In the genomic region with DNA sequence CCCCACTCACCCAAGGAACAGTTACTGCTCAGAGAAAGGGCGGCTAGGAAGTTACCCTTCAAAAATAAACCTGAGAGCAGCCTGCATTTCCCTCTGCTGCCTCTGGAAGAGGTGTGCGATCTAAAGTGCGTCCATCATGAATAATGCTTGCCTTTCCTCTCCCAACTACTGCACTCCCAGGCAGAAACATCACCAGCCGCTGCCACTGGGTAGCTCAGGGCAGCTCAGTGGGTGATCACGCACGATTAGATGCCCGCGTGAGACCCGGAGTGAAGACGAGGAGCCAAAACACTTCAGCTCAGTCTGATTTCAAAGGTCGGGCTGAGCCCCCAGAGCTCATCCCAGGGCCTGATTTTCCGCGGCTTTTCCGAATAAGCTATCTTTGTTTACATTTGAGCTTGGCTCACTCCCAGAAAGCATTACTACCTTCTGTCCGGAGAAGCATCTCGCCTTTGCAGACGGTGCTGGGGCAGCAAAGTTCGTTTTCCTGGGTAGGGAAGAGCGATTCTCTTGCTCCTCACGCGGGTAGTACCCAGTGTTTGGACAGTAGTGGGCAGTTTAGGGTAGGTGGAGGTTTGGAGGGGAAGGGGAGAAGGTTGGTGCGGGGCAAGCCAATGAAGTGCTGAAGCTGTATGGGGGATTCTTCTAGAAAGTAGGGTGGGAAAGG, we compare ENCODE assay signal across 8 mouse cellular contexts. TPM values are rescaled to one million over a fixed set of nuclear protein-coding genes. Genes with fewer than 3 reads are reported as not detected.
DNase-seq lines count a peak whose midpoint lies in the region; ATAC-seq and TF ChIP-seq lines count a peak whose summit lies in the region.

Gene Spats2l (plus strand): TSS at position 162 of the 667 bp plus-strand sequence.

- H3K4me3 ChIP-seq in forebrain, embryonic 11.5 days (ENCODE audit: low read depth, low read length), result peak within 1 kb of the TSS; percentile 74
- peak within 1 kb of the TSS; percentile 66 for H3K4me3 ChIP-seq in liver, postnatal 0 days (ENCODE audit: low read depth, low read length)

- intact Hi-C loops in heart, postnatal 10 days (cut with DNase I), result loop anchor here (2.0 to 5.0 kb wide), 2 partner anchors 78 to 345 kb away; no protein-coding TSS in a partner anchor

- TF ChIP-seq EP300 in liver, postnatal 0 days (IDR thresholded peaks at IDR 0.05; ENCODE audit: low read depth), result no peak

- WGBS in forebrain, embryonic 11.5 days, result under 1% methylated on average over 22 of the region's 22 CpGs
- 2% methylated on average over 22 of the region's 22 CpGs for WGBS in liver, postnatal 0 days (ENCODE audit: insufficient replicate concordance)

- H3K4me1 ChIP-seq in forebrain, embryonic 11.5 days (replicated peaks; ENCODE audit: control insufficient read depth, insufficient read depth, low read length), result peaks cover 2% of the 10 kb centered on the region; the same call in 1 of the 2 replicates
- H3K4me1 ChIP-seq in liver, postnatal 0 days (ENCODE audit: insufficient read depth), result no peaks in the 10 kb centered on the region

- H3K27me3 ChIP-seq in forebrain, embryonic 11.5 days (ENCODE audit: control insufficient read depth, insufficient read depth, low read length), result no peaks in the 10 kb centered on the region
- H3K27me3 ChIP-seq in liver, postnatal 0 days (ENCODE audit: insufficient read depth, low read length), result peaks cover 19% of the 10 kb centered on the region

- H3K9me3 ChIP-seq in forebrain, embryonic 11.5 days (ENCODE audit: control insufficient read depth, low read length), result no peaks in the 10 kb centered on the region
- no peaks in the 10 kb centered on the region for H3K9me3 ChIP-seq in liver, postnatal 0 days (ENCODE audit: low read length)

- TF ChIP-seq CTCF in liver, postnatal 0 days (IDR thresholded peaks at IDR 0.05; ENCODE audit: low read depth), result peak; percentile 32

- H3K36me3 ChIP-seq in forebrain, embryonic 11.5 days (ENCODE audit: control insufficient read depth, insufficient read depth, low read length), result no peaks in the 10 kb centered on the region
- H3K36me3 ChIP-seq in liver, postnatal 0 days (replicated peaks; ENCODE audit: insufficient read depth, low read length), result no peaks in the 10 kb centered on the region

- peak within 1 kb of the TSS; percentile 89 for H3K9ac ChIP-seq in forebrain, embryonic 11.5 days (ENCODE audit: low read length)
- H3K9ac ChIP-seq in liver, postnatal 0 days (replicated peaks), result peak within 1 kb of the TSS; percentile 70

- peak within 1 kb of the TSS; percentile 87 for H3K4me2 ChIP-seq in forebrain, embryonic 11.5 days (ENCODE audit: low read depth, low read length, severe bottlenecking)
- peak within 1 kb of the TSS; percentile 80 for H3K4me2 ChIP-seq in liver, postnatal 0 days (ENCODE audit: low read depth, low read length)

- peak; percentile 20 for DNase-seq in layer of hippocampus, adult 11-12 months (ENCODE audit: low spot score)
- no peak for DNase-seq in layer of hippocampus, adult 9-10 months (ENCODE audit: low spot score)
- peak; percentile 73 for DNase-seq in forebrain, embryonic 11.5 days (ENCODE audit: low spot score)
- peak; percentile 48 to 63 for DNase-seq in heart, postnatal 10 days
- peak; percentile 50 to 69 for DNase-seq in kidney, postnatal 4 days
- DNase-seq in liver, postnatal 0 days, result peak; percentile 14
- DNase-seq in ovary, postnatal 14 days (ENCODE audit: low spot score), result peak; percentile 37
- peak; percentile 81 for DNase-seq in yolk sac, embryonic 10.5 days (ENCODE audit: low spot score)

- ATAC-seq in forebrain, embryonic 11.5 days (replicated peaks; ENCODE audit: low FRiP score), result peak; percentile 55
- ATAC-seq in liver, postnatal 0 days, result peak; percentile 28

- H3K27ac ChIP-seq in forebrain, embryonic 11.5 days (ENCODE audit: low read depth, low read length), result peak within 1 kb of the TSS; percentile 65
- peak within 1 kb of the TSS; percentile 79 for H3K27ac ChIP-seq in liver, postnatal 0 days (ENCODE audit: low read depth)

RNA-seq across cellular contexts. Expression of gene Spats2l, which starts in this region (rescaled TPM):
- polyA plus RNA-seq in forebrain, embryonic 11.5 days (2014; fragmentation: Nextera tagmentation; extraction: Ambion mirVana), result 37.3 and 37.5 TPM in 2 replicates
- total RNA-seq in heart, postnatal 10 days (2021), result 10 to 100 TPM; 21.3 to 25.2 TPM
- 9.9 and 10.2 TPM in 2 replicates for polyA plus RNA-seq in liver, postnatal 0 days (2015; fragmentation: Nextera tagmentation; extraction: Ambion mirVana)
